Mouse (Mus musculus) layer of hippocampus, postnatal 10 days (tissue): Measurements from ENCODE around the gene Cdhr4. TPM values are rescaled to one million over a fixed set of nuclear protein-coding genes. Genes with fewer than 3 reads are reported as not detected.

Experiments
- DNase-seq, 2 experiments: peaks; one replicate each; pipeline ENCODE4 v3.0.0; 2021; ENCODE audit warnings: low spot score in 2 of 2
- total RNA-seq, 2 experiments: library from RNA; stranded (reverse); gene quantifications; 2 replicates each; pipeline ENCODE4 v1.2.3; 2021

Gene Cdhr4
- total RNA-seq, 2 experiments from 2014 or later = 4.1 to 4.9 TPM

- no peak for DNase-seq
These were observed 17.7 kb upstream of the Cdhr4 start for GRCm38 (mm10) chr9:107974491-107975171.

DNA sequence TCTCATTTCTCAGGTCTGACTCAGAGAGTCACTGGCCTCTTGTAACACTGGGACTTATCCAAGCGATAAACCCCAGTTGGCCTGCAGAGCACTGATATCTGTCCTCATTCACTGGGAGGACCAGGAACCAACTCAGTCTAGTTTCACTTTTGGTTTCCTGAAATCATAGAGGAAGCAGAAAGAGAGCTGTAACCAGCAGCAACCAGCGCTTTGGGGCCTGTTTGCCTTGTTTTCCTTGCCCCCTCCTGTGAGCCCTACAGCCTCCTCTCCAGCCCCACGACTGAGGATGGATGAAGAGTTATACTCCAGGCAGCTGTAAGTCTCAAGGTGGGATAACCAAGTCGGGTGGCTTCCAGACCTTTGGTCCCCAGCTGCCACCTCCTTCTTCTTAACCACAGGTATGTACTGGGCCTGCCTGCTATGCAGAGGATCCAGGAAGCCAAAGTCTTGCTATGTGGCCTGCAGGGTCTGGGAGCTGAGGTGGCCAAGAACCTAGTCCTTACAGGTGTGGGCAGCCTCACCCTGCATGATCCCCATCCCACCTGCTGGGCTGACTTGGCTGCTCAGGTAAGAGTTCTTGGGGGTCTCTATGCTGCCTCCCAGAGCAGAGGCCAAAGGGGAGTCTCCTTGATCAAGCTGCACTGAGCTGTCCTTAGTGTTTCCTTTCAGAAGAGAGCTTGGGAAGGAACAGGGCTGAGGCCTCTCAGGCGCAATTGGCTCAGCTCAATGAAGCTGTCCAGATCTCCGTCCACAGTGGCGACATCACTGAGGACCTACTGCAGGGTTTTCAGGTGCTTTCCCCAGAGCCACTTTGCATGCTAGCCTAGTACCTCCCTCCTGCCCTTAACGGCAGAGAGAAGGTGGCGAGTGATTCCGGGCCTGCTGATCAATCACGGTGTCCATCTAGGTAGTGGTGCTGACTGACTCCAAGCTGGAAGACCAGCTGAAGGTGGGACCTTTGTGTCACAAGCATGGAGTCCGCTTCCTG is 16.6 kb upstream of the Cdhr4 start, which contains the start of gene Uba7:
TSS of gene Uba7 (plus strand) at position 107 of the 988 bp plus-strand sequence.
- no peak for DNase-seq

DNA sequence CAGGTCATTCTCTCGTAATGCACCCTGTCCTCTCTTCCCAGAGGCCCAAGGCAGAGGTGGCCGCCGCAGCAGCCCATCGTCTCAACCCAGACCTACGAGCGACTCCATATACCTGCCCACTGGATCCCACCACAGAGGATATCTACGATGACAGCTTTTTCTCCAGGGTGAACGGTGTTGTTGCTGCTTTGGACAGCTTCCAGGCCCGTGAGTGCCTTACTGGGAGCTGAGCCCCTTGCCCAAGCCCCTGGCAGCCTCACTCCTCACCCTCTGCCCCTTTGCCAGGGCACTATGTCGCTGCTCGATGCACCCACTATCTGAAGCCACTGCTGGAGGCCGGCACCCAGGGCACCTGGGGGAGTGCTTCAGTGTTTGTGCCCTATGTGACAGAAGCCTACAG is 13.5 kb upstream of the Cdhr4 start:
- no peak for DNase-seq

DNA sequence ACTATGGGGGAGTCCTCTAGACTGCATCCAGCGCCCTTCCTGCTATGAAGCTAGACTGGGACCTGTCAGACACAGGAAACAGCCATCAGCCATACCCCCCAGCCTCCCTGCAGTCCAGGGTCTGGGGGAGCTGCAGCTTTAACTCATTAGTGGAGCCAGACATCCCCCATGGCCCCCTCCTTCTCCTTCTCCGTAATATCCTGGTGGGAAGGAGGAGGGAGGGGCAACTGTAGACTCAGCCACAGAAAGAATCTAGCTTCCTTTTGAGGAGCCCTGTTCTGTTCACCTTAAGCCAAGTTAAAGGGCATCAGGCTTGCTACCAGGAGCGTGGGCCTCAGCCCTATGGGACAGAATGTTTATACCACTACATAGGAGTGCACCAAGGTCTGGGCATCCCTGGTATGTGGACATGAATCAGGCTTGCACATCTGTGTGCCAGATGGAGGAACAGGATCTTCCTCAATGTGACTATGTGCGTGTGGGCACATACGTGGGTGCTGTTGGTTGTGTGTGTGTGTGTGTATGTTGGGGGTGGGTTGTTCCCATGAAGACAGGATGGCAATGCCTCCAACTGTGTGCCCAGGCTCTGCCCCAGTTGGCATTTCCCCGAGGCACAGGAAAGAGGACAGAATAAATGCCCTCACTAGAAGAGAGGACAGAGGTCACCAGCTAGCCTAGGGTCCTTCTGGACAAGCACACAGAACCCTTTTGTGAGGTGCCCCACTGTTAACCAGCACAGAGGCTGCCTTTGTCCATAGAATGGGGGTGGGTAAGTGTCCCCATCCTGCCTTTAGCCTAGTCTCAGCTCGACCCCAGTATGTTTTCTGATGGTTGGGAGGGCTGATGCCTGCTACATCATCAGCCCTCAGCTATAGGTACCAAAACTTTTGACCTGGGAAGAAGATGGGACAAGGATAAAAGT is 10.4 kb upstream of the Cdhr4 start:
- peak; percentile 24 to 43 for DNase-seq

- peak; percentile 52 to 61 for DNase-seq
These were observed 9.5 kb upstream of the Cdhr4 start, which contains the start of gene Gm20661 for GRCm38 (mm10) chr9:107982681-107983346. TSS of gene Gm20661 (plus strand) at chr9:107983058.

DNA sequence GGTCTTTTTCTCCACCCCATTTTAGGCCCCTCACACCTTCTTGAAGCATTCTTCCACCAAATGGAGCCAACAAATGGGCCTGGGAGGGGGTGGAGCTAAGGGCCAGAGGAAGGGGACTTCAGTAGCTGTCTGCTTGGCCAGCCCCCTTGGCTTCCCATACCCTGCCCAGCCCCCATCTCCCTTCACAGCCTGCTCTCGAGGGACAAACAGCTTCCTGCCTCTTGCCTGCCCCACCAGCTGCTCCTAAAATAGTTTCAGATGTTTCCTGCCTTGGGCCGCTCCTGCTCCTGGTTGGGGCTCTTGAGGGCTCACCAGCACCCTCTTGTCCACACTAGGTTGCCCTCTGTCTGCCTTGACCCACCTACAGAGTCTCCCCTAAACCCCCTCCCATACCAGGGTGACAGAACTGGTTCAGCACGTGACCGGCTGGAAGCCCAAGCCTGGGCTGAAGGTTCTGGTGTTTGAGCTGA is 8.8 kb upstream of the Cdhr4 start:
- peak; percentile 59 to 63 for DNase-seq

DNA sequence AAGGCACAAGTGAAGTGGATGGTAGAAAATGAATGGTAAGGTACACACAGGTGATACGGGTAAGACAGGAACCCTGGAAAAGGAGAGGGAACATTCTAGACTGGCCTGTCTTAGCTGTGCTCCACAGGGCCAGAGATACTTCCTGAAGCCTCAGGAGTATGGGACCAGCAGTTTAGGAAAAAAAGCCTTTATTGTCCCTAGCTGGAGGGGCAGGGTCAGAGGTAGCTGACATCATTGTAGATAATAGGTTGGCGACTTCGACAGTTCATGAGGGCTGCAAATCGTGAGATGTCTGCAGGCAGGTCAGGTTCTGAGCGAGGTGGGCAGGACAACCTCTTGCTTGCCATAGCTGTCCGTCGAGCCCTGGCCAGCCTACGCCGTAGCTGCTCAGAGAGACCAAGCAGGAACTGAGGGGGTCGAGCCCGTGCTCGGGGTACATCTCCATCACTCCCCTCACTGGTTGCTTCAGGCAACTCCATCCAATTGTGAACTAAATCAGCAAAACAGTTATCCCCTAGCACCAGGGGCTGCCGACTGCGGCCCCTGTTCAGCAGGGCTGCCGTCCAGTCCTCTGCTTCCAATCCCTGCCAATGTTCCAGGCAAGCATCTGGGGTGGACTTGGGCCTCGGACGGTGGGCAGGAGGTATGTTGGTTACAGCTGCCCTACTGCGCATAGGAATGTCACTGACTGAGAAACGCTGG is 8.1 kb upstream of the Cdhr4 start:
- DNase-seq = no peak

DNA sequence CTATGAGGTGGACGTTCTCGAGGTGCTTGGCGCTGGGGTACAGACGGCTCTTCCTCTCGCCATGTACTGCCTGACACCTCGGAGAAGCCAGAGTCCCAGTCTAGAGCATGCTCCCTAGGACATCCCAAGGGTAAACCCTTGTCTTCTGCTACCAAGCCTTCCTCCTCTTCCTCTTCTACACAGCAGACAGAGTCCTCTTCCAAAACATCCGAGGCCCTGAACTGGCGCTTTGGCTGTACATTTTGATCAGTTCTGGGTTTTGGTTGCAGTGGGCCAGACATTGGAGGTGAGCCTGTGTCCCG is 7.6 kb upstream of the Cdhr4 start:
- DNase-seq = peak in 1 of 2 experiments; percentile 20

- DNase-seq = peak; percentile 73 to 84
These were observed 6.9 kb upstream of the Cdhr4 start, which contains the start of gene Inka1 for GRCm38 (mm10) chr9:107985131-107986119. TSS of gene Inka1 (minus strand) at chr9:107985879.

GRCm38 (mm10) chr9:107986376-107986775 is 5.9 kb upstream of the Cdhr4 start:
- DNase-seq = peak; percentile 78 to 86

DNA sequence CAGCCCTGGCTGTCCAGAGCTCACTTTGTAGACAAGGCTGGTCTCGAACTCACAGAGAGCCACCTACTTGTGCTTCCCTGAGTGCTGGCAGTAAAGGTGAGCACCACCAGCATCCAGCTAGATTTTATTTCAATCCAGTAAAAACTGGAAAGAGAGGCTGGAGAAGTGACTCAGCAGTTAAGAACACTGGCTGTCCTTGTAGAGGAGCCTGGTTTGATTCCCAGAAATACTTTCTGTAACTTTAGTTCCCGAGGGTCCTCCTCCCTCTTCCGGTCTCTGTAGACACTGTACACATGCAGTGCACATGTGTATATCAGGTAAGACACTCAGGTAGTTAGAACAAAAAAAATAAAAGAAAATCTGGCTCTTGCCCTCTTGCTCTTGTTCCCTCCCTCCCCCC is 4.3 kb upstream of the Cdhr4 start:
- DNase-seq = no peak

GRCm38 (mm10) chr9:107993013-107993412 is 716 bp downstream of the Cdhr4 start:
- no peak for DNase-seq

DNA sequence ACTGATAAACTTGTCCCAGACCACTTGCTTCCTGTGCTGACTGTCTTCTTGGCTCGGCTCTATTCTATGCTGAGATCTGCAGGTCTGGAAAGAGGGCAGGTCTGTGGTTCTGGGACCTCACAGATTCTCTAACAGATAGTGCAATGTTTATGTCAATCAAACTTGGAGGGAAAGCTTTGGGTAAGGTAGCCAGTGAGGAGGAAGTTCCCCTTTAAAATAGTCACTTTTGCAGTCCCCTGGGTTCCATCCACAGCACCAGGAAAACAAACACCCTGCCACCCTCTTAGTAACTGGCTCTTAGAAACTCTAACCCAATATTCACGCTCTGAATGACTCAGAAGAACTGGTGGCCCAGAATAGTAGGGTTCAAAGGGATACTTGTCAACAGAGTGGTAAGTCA is 2.2 kb downstream of the Cdhr4 start:
- DNase-seq = no peak

DNA sequence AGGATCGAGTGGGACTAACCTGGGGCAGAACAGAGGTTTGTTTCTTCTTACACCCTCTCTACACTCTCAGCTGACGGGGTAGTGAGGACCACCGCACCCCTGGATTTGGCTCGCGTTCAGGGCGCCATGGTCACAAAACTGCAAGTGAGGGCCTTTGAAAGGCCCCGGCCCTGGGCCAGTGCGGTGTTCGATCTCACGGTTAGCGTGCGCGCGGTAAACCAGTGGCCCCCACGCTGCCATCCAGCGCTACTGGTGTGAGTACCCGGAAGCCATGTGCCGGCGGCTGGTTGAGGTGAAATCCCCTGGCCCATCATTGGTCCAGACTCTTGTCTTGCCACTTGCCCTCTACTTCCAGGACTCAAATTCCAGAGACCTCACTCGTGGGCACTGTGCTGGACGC is 3.2 kb downstream of the Cdhr4 start:
- DNase-seq = no peak

DNA sequence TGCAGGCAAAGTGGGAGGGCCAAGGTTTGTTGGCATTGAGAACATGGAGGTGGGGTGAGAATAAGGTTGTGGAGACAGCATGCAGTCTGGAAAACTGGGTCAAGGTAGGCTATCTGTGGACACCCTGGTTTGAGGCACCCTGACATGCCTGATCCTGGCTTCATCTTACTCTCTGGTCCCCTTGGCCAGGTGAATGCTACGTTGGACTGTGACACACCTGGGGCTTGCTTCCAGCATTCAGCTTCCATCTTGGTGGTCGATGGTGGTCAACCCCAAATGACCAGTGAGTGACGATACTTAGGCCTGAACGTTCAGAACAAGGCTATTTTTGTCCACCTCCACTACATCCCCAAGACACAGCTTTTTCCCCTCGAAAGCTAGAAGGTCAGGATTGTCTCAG is 3.8 kb downstream of the Cdhr4 start, which contains the start of gene Gm20662:
TSS of gene Gm20662 (plus strand) at position 301 of the 400 bp plus-strand sequence.
- DNase-seq = no peak

DNA sequence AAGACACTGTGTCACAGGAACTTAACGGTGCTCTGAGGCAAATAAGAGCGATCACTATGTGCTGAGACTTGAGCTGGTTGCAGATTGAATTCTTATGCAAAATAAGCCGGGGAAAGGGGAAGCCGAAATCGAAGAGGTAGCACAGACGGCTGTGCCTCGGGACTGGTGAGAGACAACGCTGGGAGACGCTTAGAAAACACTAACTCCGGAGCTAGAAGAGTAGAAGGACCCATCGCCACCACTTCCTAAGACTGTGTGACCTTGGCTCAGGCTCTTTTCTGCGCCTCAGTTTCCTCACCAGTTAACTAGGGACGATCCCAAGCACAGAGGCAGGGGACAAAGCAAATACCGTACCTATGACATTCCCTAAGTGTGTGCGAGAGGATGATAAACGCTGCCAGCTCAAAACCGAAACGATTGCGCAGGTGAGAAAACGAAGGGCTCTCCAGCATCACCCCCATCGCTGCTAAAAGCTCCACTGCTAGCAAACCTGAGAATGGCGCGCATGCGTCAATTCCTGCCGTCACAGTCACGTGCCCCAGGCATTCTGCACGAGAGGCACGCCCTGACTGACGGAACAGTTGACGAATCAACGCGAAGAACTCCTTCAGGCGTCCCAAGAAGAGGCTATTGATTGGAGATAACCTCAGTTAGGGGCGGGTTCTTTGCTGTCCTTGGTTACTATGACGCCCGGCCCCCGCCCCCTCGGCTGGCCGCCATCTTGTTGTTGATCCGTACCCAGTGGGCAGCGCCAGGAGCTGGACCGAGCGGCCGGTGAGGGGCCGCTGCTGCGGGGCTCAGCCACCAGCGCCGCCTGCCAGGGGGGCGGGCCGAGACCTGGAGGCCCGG is 9.8 kb downstream of the Cdhr4 start, which contains the start of gene Ip6k1:
TSS of gene Ip6k1 (plus strand) at position 580 of the 849 bp plus-strand sequence.
- peak; percentile 100 for DNase-seq

DNA sequence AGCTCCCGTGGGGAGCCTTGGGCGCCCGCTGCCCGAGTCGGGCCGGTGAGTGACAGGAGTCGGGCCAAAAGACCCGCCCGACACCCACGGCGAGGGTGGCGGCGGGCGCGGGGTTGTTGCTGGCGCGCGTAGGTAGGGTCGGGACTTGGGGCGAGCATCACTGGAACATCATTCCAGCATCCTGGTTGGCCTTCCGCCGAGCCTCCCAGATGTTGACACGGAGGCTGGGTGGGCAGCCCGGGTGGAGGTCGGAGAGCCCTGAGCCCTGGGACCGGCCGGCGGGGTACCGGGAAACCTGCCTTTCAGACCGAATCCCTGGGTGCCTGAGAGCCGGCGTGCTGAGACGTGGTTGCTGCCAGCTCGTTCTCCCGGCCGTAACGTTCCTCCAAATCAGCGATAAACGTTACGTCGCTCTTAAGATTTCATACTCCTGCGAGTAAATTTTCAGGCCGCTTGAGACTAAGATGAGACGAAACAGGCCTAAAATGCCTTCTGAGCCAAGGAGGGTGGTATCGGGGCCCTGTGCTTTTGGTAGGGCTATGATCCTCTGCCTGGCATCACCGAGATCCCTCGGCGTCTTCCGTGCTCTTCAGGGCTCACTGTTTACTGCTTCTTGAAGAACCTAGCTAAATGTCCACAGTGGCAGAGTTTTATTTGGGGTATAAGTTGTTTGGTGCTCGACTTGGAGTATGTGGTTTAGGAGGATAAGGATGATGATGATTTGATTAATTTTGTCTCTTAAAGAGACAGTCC is 10.7 kb downstream of the Cdhr4 start:
- DNase-seq = no peak
